Mouse (Mus musculus): ENCODE results near the gene Fam83b. TPM values are rescaled to one million over a fixed set of nuclear protein-coding genes. Genes with fewer than 3 reads are reported as not detected.

The Fam83b gene
- polyA plus RNA-seq (2015; fragmentation: Nextera tagmentation; extraction: Ambion mirVana), result 11.6 and 13.4 TPM in 2 replicates

GRCm38 (mm10) chr9:76566515-76567280, at the start of gene Fam83b:
Gene Fam83b (minus strand): TSS chr9:76567116.
- no peaks in the 10 kb centered on the region for H3K36me3 ChIP-seq
- WGBS, result under 1% methylated on average over 40 of the region's 40 CpGs
- peak; percentile 94 for ATAC-seq
- H3K9ac ChIP-seq, result peak within 1 kb of the TSS; percentile 63
- H3K9me3 ChIP-seq, result no peaks in the 10 kb centered on the region
- H3K27ac ChIP-seq, result peak within 1 kb of the TSS; percentile 87
- H3K4me3 ChIP-seq (replicated peaks), result peak within 1 kb of the TSS; percentile 54
- H3K4me1 ChIP-seq (replicated peaks), result peaks cover 3% of the 10 kb centered on the region; the same call in 1 of the 2 replicates
- H3K4me2 ChIP-seq (replicated peaks), result peak within 1 kb of the TSS; percentile 92
- H3K27me3 ChIP-seq (replicated peaks), result no peaks in the 10 kb centered on the region

- H3K27ac ChIP-seq, result no peak overlapping the region
- 57% methylated on average over 4 of the region's 4 CpGs for WGBS
- no peak overlapping the region for H3K4me2 ChIP-seq (replicated peaks)
- no peaks in the 10 kb centered on the region for H3K9me3 ChIP-seq
- no peaks in the 10 kb centered on the region for H3K4me1 ChIP-seq (replicated peaks)
- H3K4me3 ChIP-seq (replicated peaks), result no peak overlapping the region
- ATAC-seq, result no peak
- no peak overlapping the region for H3K9ac ChIP-seq
- no peaks in the 10 kb centered on the region for H3K36me3 ChIP-seq
- no peaks in the 10 kb centered on the region for H3K27me3 ChIP-seq (replicated peaks)
Observed at GRCm38 (mm10) chr9:76614165-76614564, 47.2 kb upstream of the Fam83b start.

- Histone ChIP-seq H3K4me1 (replicated peaks) (no peaks in the 10 kb centered on the region), H3K9me3 (no peaks in the 10 kb centered on the region), H3K4me2 (replicated peaks) (no peak overlapping the region), H3K27me3 (replicated peaks) (no peaks in the 10 kb centered on the region), H3K36me3 (no peaks in the 10 kb centered on the region), H3K27ac (no peak overlapping the region), H3K4me3 (replicated peaks) (no peak overlapping the region), H3K9ac (no peak overlapping the region)
- ATAC-seq, result no peak
- WGBS, result 71% methylated on average over 5 of the region's 5 CpGs
Observed at GRCm38 (mm10) chr9:76603744-76604143, 36.8 kb upstream of the Fam83b start.

GRCm38 (mm10) chr9:76602874-76603273, 36.0 kb upstream of the Fam83b start:
- H3K4me1 ChIP-seq (replicated peaks), result no peaks in the 10 kb centered on the region
- H3K9ac ChIP-seq, result no peak overlapping the region
- H3K27me3 ChIP-seq (replicated peaks), result no peaks in the 10 kb centered on the region
- H3K36me3 ChIP-seq, result no peaks in the 10 kb centered on the region
- 86% methylated on average over 2 of the region's 2 CpGs for WGBS
- H3K9me3 ChIP-seq, result no peaks in the 10 kb centered on the region
- no peak overlapping the region for H3K4me3 ChIP-seq (replicated peaks)
- ATAC-seq, result no peak
- H3K27ac ChIP-seq, result no peak overlapping the region
- H3K4me2 ChIP-seq (replicated peaks), result no peak overlapping the region

- Histone ChIP-seq H3K9ac (no peak overlapping the region), H3K27me3 (replicated peaks) (no peaks in the 10 kb centered on the region), H3K27ac (no peak overlapping the region), H3K4me2 (replicated peaks) (no peak overlapping the region), H3K36me3 (no peaks in the 10 kb centered on the region), H3K4me1 (replicated peaks) (no peaks in the 10 kb centered on the region), H3K9me3 (no peaks in the 10 kb centered on the region), H3K4me3 (replicated peaks) (no peak overlapping the region)
- ATAC-seq, result no peak
- 69% methylated on average over 4 of the region's 4 CpGs for WGBS
Observed at GRCm38 (mm10) chr9:76597395-76597794, 30.5 kb upstream of the Fam83b start.

GRCm38 (mm10) chr9:76593841-76594240, 26.9 kb upstream of the Fam83b start:
- H3K9ac ChIP-seq, result no peak overlapping the region
- H3K9me3 ChIP-seq, result no peaks in the 10 kb centered on the region
- H3K27me3 ChIP-seq (replicated peaks), result no peaks in the 10 kb centered on the region
- H3K36me3 ChIP-seq, result no peaks in the 10 kb centered on the region
- H3K4me1 ChIP-seq (replicated peaks), result no peaks in the 10 kb centered on the region
- H3K4me2 ChIP-seq (replicated peaks), result no peak overlapping the region
- H3K4me3 ChIP-seq (replicated peaks), result no peak overlapping the region
- no peak overlapping the region for H3K27ac ChIP-seq
- 12% methylated on average over 2 of the region's 2 CpGs for WGBS
- ATAC-seq, result peak; percentile 55

- H3K9ac ChIP-seq, result no peak overlapping the region
Observed at GRCm38 (mm10) chr9:76583943-76584342, 17.0 kb upstream of the Fam83b start.

GRCm38 (mm10) chr9:76581966-76582365, 15.1 kb upstream of the Fam83b start:
- WGBS, result 69% methylated on average over 5 of the region's 5 CpGs
- ATAC-seq, result peak; percentile 91
- H3K36me3 ChIP-seq, result no peaks in the 10 kb centered on the region
- no peak overlapping the region for H3K9ac ChIP-seq
- H3K27me3 ChIP-seq (replicated peaks), result no peaks in the 10 kb centered on the region
- H3K4me1 ChIP-seq (replicated peaks), result no peaks in the 10 kb centered on the region
- H3K27ac ChIP-seq, result peak overlapping the region; percentile 56
- no peak overlapping the region for H3K4me2 ChIP-seq (replicated peaks)
- H3K4me3 ChIP-seq (replicated peaks), result no peak overlapping the region
- no peaks in the 10 kb centered on the region for H3K9me3 ChIP-seq

More at GRCm38 (mm10) chr9:76583943-76584342, 17.0 kb upstream of the Fam83b start:
- ATAC-seq, result peak; percentile 64
- H3K4me1 ChIP-seq (replicated peaks), result no peaks in the 10 kb centered on the region
- H3K4me3 ChIP-seq (replicated peaks), result no peak overlapping the region
- no peaks in the 10 kb centered on the region for H3K9me3 ChIP-seq
- H3K36me3 ChIP-seq, result no peaks in the 10 kb centered on the region
- no peaks in the 10 kb centered on the region for H3K27me3 ChIP-seq (replicated peaks)
- H3K27ac ChIP-seq, result no peak overlapping the region
- 59% methylated on average over 6 of the region's 6 CpGs for WGBS
- no peak overlapping the region for H3K4me2 ChIP-seq (replicated peaks)

- H3K36me3 ChIP-seq, result no peaks in the 10 kb centered on the region
- H3K4me3 ChIP-seq (replicated peaks), result peak overlapping the region; percentile 54
- no peak; the same call in 1 of the 2 replicates for ATAC-seq
- peak overlapping the region; percentile 87 for H3K27ac ChIP-seq
- H3K9ac ChIP-seq, result peak overlapping the region; percentile 63
- H3K27me3 ChIP-seq (replicated peaks), result no peaks in the 10 kb centered on the region
- H3K4me2 ChIP-seq (replicated peaks), result peak overlapping the region; percentile 92
- 3% methylated on average over 13 of the region's 13 CpGs for WGBS
- no peaks in the 10 kb centered on the region for H3K9me3 ChIP-seq
- peaks cover 3% of the 10 kb centered on the region; the same call in 1 of the 2 replicates for H3K4me1 ChIP-seq (replicated peaks)
Observed at GRCm38 (mm10) chr9:76567281-76567655, 352 bp upstream of the Fam83b start.

- ATAC-seq, result no peak
- H3K27me3 ChIP-seq (replicated peaks), result no peaks in the 10 kb centered on the region
- H3K4me3 ChIP-seq (replicated peaks), result peak overlapping the region; percentile 54
- H3K27ac ChIP-seq, result no peak overlapping the region
- 67% methylated on average over 2 of the region's 2 CpGs for WGBS
- peak overlapping the region; percentile 92 for H3K4me2 ChIP-seq (replicated peaks)
- H3K36me3 ChIP-seq, result no peaks in the 10 kb centered on the region
- no peak overlapping the region for H3K9ac ChIP-seq
- peaks cover 3% of the 10 kb centered on the region; the same call in 1 of the 2 replicates for H3K4me1 ChIP-seq (replicated peaks)
- H3K9me3 ChIP-seq, result no peaks in the 10 kb centered on the region
Observed at GRCm38 (mm10) chr9:76565656-76566055, 1.3 kb downstream of the Fam83b start.

- Histone ChIP-seq H3K4me1 (replicated peaks) (peaks cover 3% of the 10 kb centered on the region; the same call in 1 of the 2 replicates), H3K4me2 (replicated peaks) (no peak overlapping the region), H3K27ac (no peak overlapping the region), H3K9ac (no peak overlapping the region), H3K27me3 (replicated peaks) (no peaks in the 10 kb centered on the region), H3K36me3 (no peaks in the 10 kb centered on the region), H3K9me3 (no peaks in the 10 kb centered on the region), H3K4me3 (replicated peaks) (no peak overlapping the region)
- 73% methylated on average over 1 of the region's 1 CpGs for WGBS
- ATAC-seq, result no peak
Observed at GRCm38 (mm10) chr9:76564071-76564470, 2.8 kb downstream of the Fam83b start.

- H3K4me2 ChIP-seq (replicated peaks), result no peak overlapping the region
- H3K9me3 ChIP-seq, result no peaks in the 10 kb centered on the region
- H3K4me1 ChIP-seq (replicated peaks), result peaks cover 3% of the 10 kb centered on the region; the same call in 1 of the 2 replicates
- no peak overlapping the region for H3K4me3 ChIP-seq (replicated peaks)
- ATAC-seq, result no peak
- H3K9ac ChIP-seq, result no peak overlapping the region
- no peaks in the 10 kb centered on the region for H3K27me3 ChIP-seq (replicated peaks)
- WGBS, result 43% methylated on average over 6 of the region's 6 CpGs
- H3K27ac ChIP-seq, result no peak overlapping the region
- no peaks in the 10 kb centered on the region for H3K36me3 ChIP-seq
Observed at GRCm38 (mm10) chr9:76562794-76563193, 4.1 kb downstream of the Fam83b start.

GRCm38 (mm10) chr9:76559240-76559639, 7.7 kb downstream of the Fam83b start:
- Histone ChIP-seq H3K27ac (no peak overlapping the region), H3K4me3 (replicated peaks) (no peak overlapping the region), H3K4me1 (replicated peaks) (no peaks in the 10 kb centered on the region), H3K27me3 (replicated peaks) (no peaks in the 10 kb centered on the region), H3K4me2 (replicated peaks) (no peak overlapping the region), H3K36me3 (no peaks in the 10 kb centered on the region), H3K9me3 (no peaks in the 10 kb centered on the region), H3K9ac (no peak overlapping the region)
- ATAC-seq, result peak; percentile 41; the same call in 1 of the 2 replicates
- 81% methylated on average over 2 of the region's 2 CpGs for WGBS
